Mouse (Mus musculus) MEL (cell line): ENCODE measurements around the gene Dnajc11.

Experiments used
- CTCF ChIP-seq, 3 experiments: IDR thresholded peaks in 2 of 3; conservative IDR thresholded peaks in 1 of 3; 2 replicates each; pipeline ENCODE4 v1.5.1; 2011 to 2012; ENCODE audit warnings: low read length in 3 of 3, low read depth in 2 of 3, mild to moderate bottlenecking in 2 of 3, improper control_type of control experiment in 1 of 3, inconsistent platforms in 1 of 3, mixed read lengths in 1 of 3, moderate library complexity in 1 of 3; ENCODE audit not compliant: control insufficient read depth in 1 of 3, insufficient read depth in 1 of 3, poor library complexity in 1 of 3, severe bottlenecking in 1 of 3
- EP300 ChIP-seq, 2 experiments: IDR thresholded peaks; 2 replicates each; pipeline ENCODE4 v1.6.1; 2011; ENCODE audit warnings: improper control_type of control experiment in 2 of 2, low read length in 2 of 2, low read depth in 1 of 2, mild to moderate bottlenecking in 1 of 2
- GATA1 ChIP-seq: IDR thresholded peaks from 2 replicates; pipeline ENCODE4 v1.6.1; 2011; ENCODE audit warnings: low read depth, low read length, improper control_type of control experiment
- HCFC1 ChIP-seq: IDR thresholded peaks from 2 replicates; pipeline ENCODE4 v1.6.1; 2012; ENCODE audit warnings: low read depth, mild to moderate bottlenecking, inconsistent platforms, low read length, improper control_type of control experiment, moderate library complexity
- KAT2A ChIP-seq: conservative IDR thresholded peaks from 2 replicates; pipeline ENCODE4 v1.6.1; 2012; ENCODE audit warnings: low read depth, low read length, improper control_type of control experiment, inconsistent platforms
- MAX ChIP-seq: IDR thresholded peaks from 2 replicates; pipeline ENCODE4 v1.6.1; 2011; ENCODE audit warnings: low read length, improper control_type of control experiment
- MXI1 ChIP-seq: IDR thresholded peaks from 2 replicates; pipeline ENCODE4 v1.6.1; 2011; ENCODE audit warnings: mild to moderate bottlenecking, low read depth, low read length, improper control_type of control experiment
- POLR2A ChIP-seq, 2 experiments: IDR thresholded peaks; 2 replicates each; pipeline ENCODE4 v1.6.1; 2011 to 2012; ENCODE audit warnings: low read length in 2 of 2, mild to moderate bottlenecking in 2 of 2, control low read depth in 1 of 2, improper control_type of control experiment in 1 of 2, low read depth in 1 of 2, moderate library complexity in 1 of 2; ENCODE audit not compliant: control insufficient read depth in 1 of 2, insufficient read depth in 1 of 2, poor library complexity in 1 of 2
- RCOR1 ChIP-seq: IDR thresholded peaks from 2 replicates; pipeline ENCODE4 v1.6.1; 2012; ENCODE audit warnings: low read depth, mild to moderate bottlenecking, inconsistent platforms, low read length, improper control_type of control experiment
- ZNF384 ChIP-seq: IDR thresholded peaks from 2 replicates; pipeline ENCODE4 v1.6.1; 2012; ENCODE audit warnings: low read depth, mild to moderate bottlenecking, inconsistent platforms, low read length, improper control_type of control experiment

GRCm38 (mm10) chr4:151988342-151989109 is 55.0 kb downstream of the Dnajc11 start, which contains the start of gene Thap3:
- no peak for TF ChIP-seq ZNF384
- no peak; the same call in 1 of the 2 replicates for TF ChIP-seq KAT2A
- TF ChIP-seq CTCF (IDR thresholded peaks at IDR 0.05 in 2 of 3, conservative IDR thresholded peaks at IDR 0.05 in 1 of 3; ENCODE audit: control insufficient read depth in 1 of 3, insufficient read depth in 1 of 3, low read depth in 2 of 3, low read length in 3 of 3, poor library complexity in 1 of 3, severe bottlenecking in 1 of 3), result no peak
- peak; percentile 33 to 58; a peak in 1 of 4 replicates for TF ChIP-seq POLR2A (IDR thresholded peaks at IDR 0.05; ENCODE audit: control insufficient read depth in 1 of 2, insufficient read depth in 1 of 2, low read depth in 1 of 2, low read length in 2 of 2, poor library complexity in 1 of 2)
- TF ChIP-seq MXI1, result peak; percentile 33; the same call in 1 of the 2 replicates
- TF ChIP-seq RCOR1, result no peak
- peak; percentile 88 for TF ChIP-seq HCFC1
- TF ChIP-seq EP300 (IDR thresholded peaks at IDR 0.05; ENCODE audit: low read depth in 1 of 2, low read length in 2 of 2), result no peak
- no peak; the same call in none of the 2 replicates for TF ChIP-seq MAX
- TF ChIP-seq GATA1, result no peak
